Mouse (Mus musculus) testis, adult 10 weeks (tissue): ENCODE results near the gene Prss36. TPM values are rescaled to one million over a fixed set of nuclear protein-coding genes. Genes with fewer than 3 reads are reported as not detected.

Source experiments
- polyA plus RNA-seq: library from polyadenylated mRNA; stranded (reverse); fragments of 350-450 nt; fragmentation: Illumina TruSeq; extraction: RNeasy Lipid Tissue Mini Kit (QIAGEN cat#74804); gene quantifications from one replicate; pipeline ENCODE4 v1.2.3, GENCODE M21; 2014; ENCODE audit warnings: low read depth, low replicate concordance

Gene Prss36
- polyA plus RNA-seq, result not detected

DNA sequence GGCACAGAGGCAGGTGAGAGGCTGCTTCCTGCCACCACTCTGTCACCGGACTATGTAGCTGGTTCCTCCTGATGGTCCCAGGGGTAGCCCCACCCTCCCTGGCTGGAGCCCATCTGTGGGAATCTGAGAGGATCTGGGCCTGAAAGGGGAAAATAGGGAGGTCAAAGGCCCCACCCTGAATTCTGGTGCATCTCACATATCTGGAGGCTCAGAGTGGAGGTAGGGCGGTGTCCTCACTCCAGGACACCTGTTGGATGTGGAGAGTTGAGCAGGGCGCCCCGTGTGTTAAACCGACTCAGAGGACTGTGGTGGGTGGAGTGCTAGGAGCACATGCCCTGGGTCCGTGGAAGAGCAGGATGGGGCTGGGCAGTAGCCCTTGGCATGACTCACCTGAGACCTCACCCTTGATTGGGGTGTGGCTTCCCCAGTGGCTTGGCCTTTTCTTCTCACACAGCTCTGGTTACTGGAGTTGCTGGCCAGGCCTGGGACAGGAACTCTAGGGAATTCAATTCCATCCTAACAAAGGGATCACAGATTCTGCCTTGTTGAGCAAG lies at the start of gene Prss36:
Gene Prss36 (minus strand): TSS at position 256 of the 554 bp plus-strand sequence.

DNA sequence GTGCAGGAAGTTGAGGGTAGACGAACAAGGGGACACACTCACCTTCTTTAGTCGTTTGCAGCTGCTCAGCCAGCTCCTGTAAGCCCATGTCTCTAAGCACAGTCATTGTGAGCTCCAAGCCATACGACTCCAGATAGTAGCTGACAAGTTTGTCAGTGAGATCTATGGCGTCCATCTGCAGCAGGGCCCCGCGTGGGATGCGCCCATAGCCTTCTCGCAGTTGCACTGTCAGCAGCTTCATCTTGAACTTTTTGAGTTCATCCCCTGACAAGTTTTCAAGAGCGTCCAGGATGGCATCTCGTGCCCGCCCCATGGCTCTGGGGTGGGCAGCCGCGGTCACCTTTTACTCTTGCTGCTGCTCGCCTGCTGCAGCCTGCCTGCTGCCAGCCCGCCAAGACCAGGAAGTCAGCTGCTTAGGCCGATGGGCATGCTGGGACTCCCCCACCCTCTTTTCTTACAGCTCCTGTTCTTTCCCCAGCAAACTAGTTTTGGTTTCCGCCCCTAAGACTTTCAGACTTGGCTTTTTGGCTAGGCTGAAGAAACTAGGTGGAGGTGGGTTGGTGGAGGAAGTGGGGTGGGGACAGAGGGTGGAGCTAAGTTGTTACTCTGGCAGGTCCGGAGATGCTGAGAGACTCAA lies 46.9 kb upstream of the Prss36 start, which contains the start of gene Pycard:
Gene Pycard (minus strand): TSS at position 527 of the 637 bp plus-strand sequence.

DNA sequence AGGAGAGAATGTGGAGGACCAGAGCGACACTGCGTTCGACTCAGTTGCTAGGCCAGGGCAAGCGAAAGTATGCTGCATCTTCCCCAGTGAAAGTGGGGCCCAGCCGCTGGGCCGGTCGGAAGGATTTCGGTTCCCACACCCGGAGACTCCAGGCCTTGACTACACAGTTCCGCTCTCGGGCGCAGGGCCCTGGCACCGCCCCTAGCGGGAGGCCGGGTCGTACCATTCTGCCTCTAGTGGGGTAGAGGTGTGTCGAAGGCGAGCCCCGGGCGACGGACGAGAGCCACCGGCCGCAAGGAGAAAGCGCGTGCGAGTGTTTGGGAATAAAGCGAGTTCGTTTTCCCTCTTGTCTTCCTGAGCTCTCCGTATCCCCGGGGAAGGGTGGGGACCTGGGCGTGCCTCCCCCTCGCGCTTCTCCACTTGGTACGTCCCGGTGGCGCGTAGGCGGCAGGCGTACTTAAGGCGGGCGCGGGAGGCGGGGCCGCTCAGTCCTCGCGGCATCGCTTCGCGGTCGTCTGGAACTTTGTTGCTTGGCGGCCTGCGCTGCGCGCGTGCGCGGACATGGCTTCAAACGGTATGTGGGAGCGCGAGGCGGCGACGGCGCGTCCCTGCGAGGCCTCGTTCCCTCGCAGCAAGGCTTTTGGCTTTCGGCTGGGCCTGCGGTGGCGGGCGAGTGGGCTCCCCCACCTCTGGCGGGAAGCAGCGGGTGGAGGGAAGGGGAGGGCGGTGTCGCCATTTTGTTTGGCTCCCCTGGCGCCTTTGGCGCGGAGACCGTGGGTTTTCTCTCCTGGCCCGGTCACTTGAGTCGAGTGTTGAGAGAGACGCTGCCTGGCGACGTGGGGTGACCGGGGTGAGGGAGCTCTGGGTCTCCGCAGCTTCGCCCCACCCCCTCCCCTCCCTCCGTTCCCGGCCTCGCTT lies 20.7 kb upstream of the Prss36 start, which contains the start of gene Fus:
Gene Fus (plus strand): TSS at position 454 of the 918 bp plus-strand sequence.

DNA sequence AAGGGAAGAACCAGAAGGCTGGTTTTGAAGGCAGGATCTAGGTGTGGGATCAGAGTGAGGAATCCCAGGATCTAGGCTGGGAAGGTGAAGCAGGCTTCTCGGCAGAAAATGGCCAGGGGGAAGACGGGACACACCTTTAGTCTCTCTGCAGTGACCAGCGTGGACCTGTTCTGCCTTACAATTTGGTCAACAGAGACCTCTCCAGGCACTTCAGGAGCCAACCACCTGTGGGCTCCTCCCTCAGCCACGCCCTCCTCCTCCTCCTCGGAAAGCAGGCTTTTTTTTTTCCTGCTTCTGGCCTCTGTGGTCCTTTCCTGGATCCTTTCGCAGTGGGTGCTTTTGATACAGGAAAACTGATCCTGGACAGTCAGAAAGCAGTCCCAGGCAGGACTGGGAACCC lies 16.6 kb downstream of the Prss36 start, which contains the start of gene Prss8:
Gene Prss8 (minus strand): TSS at position 182 of the 400 bp plus-strand sequence.

DNA sequence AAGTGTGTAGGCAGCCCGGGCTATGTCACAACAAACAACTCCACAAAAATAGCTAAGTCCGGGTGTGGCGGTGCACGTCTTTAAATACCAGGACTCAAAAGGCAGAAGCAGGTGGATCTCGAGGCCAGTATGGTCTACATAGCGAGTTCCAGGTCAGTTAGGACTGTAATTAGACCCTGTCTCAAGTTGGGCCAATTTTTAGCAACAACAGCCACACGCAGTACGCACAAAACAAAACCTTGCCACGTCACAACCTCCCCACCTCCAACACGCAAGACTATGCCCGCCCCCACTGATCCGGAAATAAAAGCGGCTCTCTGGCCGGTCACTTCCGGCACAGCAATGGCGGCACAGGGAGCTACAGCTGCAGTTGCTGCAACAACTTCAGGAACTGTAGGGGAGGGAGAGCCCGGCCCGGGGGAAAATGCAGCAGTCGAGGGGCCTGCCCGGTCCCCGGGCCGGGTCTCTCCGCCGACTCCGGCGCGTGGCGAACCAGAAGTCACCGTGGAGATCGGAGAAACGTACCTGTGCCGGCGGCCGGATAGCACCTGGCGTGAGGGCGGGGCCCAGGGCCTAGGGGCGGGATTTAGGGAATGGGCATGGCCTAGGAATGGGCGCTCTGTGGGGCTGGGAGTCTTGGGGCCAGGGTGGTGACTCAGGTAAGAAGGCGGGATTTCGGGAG lies 34.2 kb downstream of the Prss36 start, which contains the start of gene Kat8:
Gene Kat8 (plus strand): TSS at position 327 of the 682 bp plus-strand sequence.

DNA sequence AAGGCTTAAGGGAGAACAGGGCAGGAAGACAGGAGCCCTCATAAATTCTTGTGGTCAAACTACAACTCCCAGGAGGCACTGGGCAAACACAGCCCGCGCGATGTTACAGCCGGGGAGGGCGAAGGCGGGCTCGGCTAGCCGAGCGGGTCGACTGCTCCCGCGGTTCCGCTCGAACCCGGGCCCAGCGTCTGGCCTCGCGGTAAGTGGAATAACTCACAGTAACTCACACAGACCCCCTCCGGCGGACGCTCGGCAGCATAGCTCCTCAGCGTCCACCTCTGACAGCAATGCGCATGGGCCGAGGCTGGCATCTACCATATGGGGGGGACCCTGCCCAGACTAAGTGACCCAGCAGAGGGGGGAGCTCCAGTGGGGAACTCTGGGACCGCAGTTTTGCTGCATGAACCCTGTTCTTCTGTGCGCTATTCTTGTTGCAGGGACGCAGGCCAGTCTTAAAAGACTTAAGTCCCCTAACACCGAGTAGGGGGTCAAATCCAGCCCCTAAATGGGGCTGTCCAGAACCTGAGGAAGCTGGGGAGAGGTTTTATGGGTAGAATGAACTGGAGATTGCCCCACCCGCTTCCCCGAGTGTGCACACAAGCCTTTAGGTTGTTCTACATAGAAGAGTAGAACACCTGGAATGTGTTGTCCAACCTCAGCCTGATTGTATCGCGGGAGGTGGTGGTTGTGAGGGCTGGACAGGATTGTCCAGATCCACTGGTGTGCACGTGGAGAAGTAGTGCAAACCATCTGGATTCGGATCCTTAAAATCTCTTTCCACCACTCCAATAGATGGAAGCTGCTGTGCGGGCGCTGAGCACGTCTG lies 42.3 kb downstream of the Prss36 start, which contains the start of gene Bckdk:
Gene Bckdk (plus strand): TSS at position 112 of the 826 bp plus-strand sequence.

DNA sequence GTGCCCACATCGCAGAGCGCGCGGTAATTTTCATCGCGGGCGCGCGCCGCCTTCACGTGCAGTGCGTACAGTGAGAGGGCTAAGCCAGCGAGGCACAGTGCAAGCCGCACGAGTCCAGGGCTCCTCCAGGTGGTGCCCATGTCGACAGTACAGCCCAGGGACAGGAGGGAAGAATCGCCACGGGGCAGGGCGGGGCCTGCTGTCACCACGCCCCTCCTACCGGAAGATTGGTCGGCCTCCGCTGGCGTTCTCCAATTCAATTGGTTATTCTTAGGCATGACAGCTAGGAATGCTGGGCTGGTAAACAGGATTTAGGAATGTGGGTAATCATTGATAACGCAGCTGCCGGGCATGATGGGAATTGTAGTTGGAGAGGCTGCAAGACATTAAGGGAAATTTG lies 51.1 kb downstream of the Prss36 start, which contains the start of the genes Gm21974 and Vkorc1:
Gene Gm21974 (minus strand): TSS at position 13 of the 400 bp plus-strand sequence.
Gene Vkorc1 (minus strand): TSS at position 176 of the 400 bp plus-strand sequence.

DNA sequence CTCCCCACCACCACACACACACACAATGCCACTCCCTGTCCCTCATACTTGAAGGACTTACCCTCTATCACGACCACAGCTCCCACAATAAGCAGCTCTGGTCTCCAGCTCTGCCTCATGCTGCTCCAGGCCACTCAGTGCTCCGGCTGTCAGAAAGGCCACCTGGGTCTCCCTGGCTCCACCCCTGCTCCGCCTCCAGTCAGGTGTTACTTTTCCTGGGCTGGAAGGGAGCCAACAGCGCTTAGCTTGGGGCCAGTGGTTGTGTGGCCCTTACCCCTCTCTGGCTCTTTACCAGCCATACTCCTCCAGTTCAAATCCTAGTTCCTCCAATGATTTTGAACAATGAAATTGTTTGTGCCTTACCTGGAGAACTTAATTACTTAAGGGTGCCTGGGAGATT lies 55.7 kb downstream of the Prss36 start, which contains the start of gene Prss53:
Gene Prss53 (minus strand): TSS at position 173 of the 400 bp plus-strand sequence.

Other genes starting within 250 kb of the Prss36 start
- gene Bcl7c, start 237.8 kb downstream of the Prss36 start, polyA plus RNA-seq, result 3.0 TPM
- 5.1 TPM for gene Ctf1, start 234.0 kb downstream of the Prss36 start, polyA plus RNA-seq
- not detected for gene Ctf2, start 214.6 kb downstream of the Prss36 start, polyA plus RNA-seq
- gene Fbxl19, start 202.2 kb downstream of the Prss36 start, polyA plus RNA-seq, result 2.2 TPM
- 1.1 TPM for gene Orai3, start 176.9 kb downstream of the Prss36 start, polyA plus RNA-seq
- 7.2 TPM for gene Setd1a, start 170.1 kb downstream of the Prss36 start, polyA plus RNA-seq
- not detected for gene Gm49388, start 161.1 kb downstream of the Prss36 start, polyA plus RNA-seq
- 1.9 TPM for gene Hsd3b7, start 146.1 kb downstream of the Prss36 start, polyA plus RNA-seq
- 3.1 TPM for gene Stx4a, start 122.4 kb downstream of the Prss36 start, polyA plus RNA-seq
- 0.49 TPM for gene Stx1b, start 122.2 kb downstream of the Prss36 start, polyA plus RNA-seq
- gene Zfp646, start 70.5 kb downstream of the Prss36 start, polyA plus RNA-seq, result 21.3 TPM
- gene Zfp668, start 69.9 kb downstream of the Prss36 start, polyA plus RNA-seq, result 0.91 TPM
- not detected for gene Prss53, start 55.8 kb downstream of the Prss36 start, polyA plus RNA-seq
- not detected for gene Gm21974, start 51.3 kb downstream of the Prss36 start, polyA plus RNA-seq
- gene Vkorc1, start 51.1 kb downstream of the Prss36 start, polyA plus RNA-seq, result 12.4 TPM
- gene Bckdk, start 42.6 kb downstream of the Prss36 start, polyA plus RNA-seq, result 0.62 TPM
- 52.0 TPM for gene Kat8, start 34.2 kb downstream of the Prss36 start, polyA plus RNA-seq
- gene Prss8, start 16.6 kb downstream of the Prss36 start, polyA plus RNA-seq, result not detected
- 440 TPM for gene Fus, start 20.7 kb upstream of the Prss36 start, polyA plus RNA-seq
- 0.52 TPM for gene Pycard, start 47.1 kb upstream of the Prss36 start, polyA plus RNA-seq
- not detected for gene Trim72, start 57.2 kb upstream of the Prss36 start, polyA plus RNA-seq
- 0.57 TPM for gene Itgam, start 115.9 kb upstream of the Prss36 start, polyA plus RNA-seq
- not detected for gene Gm49368, start 116.0 kb upstream of the Prss36 start, polyA plus RNA-seq
- gene Itgax, start 182.8 kb upstream of the Prss36 start, polyA plus RNA-seq, result 0.11 TPM
- 18.0 TPM for gene Itgad, start 207.7 kb upstream of the Prss36 start, polyA plus RNA-seq